Mouse (Mus musculus): ENCODE measurements around the gene Rom1. TPM values are rescaled to one million over a fixed set of nuclear protein-coding genes. Genes with fewer than 3 reads are reported as not detected.

Gene Rom1
- polyA plus RNA-seq, 1 experiment from 2014 or later: 3.3 TPM

GRCm38 (mm10) chr19:8962256-8962655 lies 33.1 kb upstream of the Rom1 start:
- ATAC-seq (ENCODE audit: insufficient number of reproducible peaks, insufficient read depth, low FRiP score, low TSS enrichment, low read depth): no peak
- Histone ChIP-seq H3K4me2 (no peak overlapping the region), H3K27ac (no peak overlapping the region), H3K9me3 (no peaks in the 10 kb centered on the region), H3K4me3 (no peak overlapping the region), H3K27me3 (no peaks in the 10 kb centered on the region), H3K9ac (no peak overlapping the region), H3K4me1 (peaks cover 15% of the 10 kb centered on the region), H3K36me3 (peaks cover 87% of the 10 kb centered on the region)
- WGBS: 81% methylated on average over 2 of the region's 2 CpGs

DNA sequence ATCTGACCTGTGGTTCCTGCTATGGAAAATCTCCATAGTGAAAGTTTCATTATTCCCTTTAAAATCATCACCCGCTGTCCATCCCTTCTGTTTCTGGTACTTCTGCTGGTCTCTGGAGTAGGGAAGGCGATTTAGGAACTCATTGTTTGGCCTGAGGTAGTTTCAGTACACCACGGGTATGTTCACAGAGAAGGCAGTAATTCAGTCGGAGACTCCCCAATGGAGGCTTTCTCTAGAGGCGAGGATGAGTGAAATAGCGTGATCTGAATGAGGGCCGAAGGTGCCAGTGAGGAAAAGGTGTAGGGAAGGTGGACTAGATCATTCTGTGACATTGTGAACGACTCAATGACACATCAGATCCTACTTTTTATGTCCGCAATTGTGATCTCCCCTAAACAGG lies 25.0 kb upstream of the Rom1 start:
- H3K4me1 ChIP-seq: peaks cover 26% of the 10 kb centered on the region
- peak overlapping the region; percentile 81 for H3K9ac ChIP-seq
- ATAC-seq (ENCODE audit: insufficient number of reproducible peaks, insufficient read depth, low FRiP score, low TSS enrichment, low read depth): no peak
- no peaks in the 10 kb centered on the region for H3K9me3 ChIP-seq
- H3K27ac ChIP-seq: peak overlapping the region; percentile 86
- H3K36me3 ChIP-seq: peaks cover 70% of the 10 kb centered on the region
- H3K27me3 ChIP-seq: no peaks in the 10 kb centered on the region
- H3K4me3 ChIP-seq: peak overlapping the region; percentile 83
- H3K4me2 ChIP-seq: peak overlapping the region; percentile 82
- 5% methylated on average over 9 of the region's 9 CpGs for WGBS

GRCm38 (mm10) chr19:8953135-8954039 lies 24.2 kb upstream of the Rom1 start, which contains the start of gene Tut1:
Gene Tut1, plus strand, starts transcription at chr19:8953847.
- WGBS: 3% methylated on average over 46 of the region's 46 CpGs

GRCm38 (mm10) chr19:8952241-8952640 lies 23.1 kb upstream of the Rom1 start:
- Histone ChIP-seq H3K9ac (peak overlapping the region; percentile 72; the same call in 1 of the 2 replicates), H3K4me1 (peaks cover 26% of the 10 kb centered on the region), H3K36me3 (peaks cover 73% of the 10 kb centered on the region), H3K9me3 (no peaks in the 10 kb centered on the region), H3K27me3 (no peaks in the 10 kb centered on the region), H3K4me2 (no peak overlapping the region), H3K4me3 (no peak overlapping the region), H3K27ac (peak overlapping the region; percentile 86; the same call in 1 of the 2 replicates)
- no peak for ATAC-seq (ENCODE audit: insufficient number of reproducible peaks, insufficient read depth, low FRiP score, low TSS enrichment, low read depth)
- 92% methylated on average over 9 of the region's 9 CpGs for WGBS

More at GRCm38 (mm10) chr19:8953135-8954039, 24.2 kb upstream of the Rom1 start, which contains the start of gene Tut1:
- H3K36me3 ChIP-seq: peaks cover 71% of the 10 kb centered on the region
- H3K9ac ChIP-seq: peak within 1 kb of the TSS; percentile 81
- peak; percentile 90 for ATAC-seq (ENCODE audit: insufficient number of reproducible peaks, insufficient read depth, low FRiP score, low TSS enrichment, low read depth)
- H3K27ac ChIP-seq: peak within 1 kb of the TSS; percentile 86
- peak within 1 kb of the TSS; percentile 82 for H3K4me2 ChIP-seq
- H3K27me3 ChIP-seq: no peaks in the 10 kb centered on the region
- no peaks in the 10 kb centered on the region for H3K9me3 ChIP-seq
- H3K4me1 ChIP-seq: peaks cover 26% of the 10 kb centered on the region
- H3K4me3 ChIP-seq: peak within 1 kb of the TSS; percentile 83

DNA sequence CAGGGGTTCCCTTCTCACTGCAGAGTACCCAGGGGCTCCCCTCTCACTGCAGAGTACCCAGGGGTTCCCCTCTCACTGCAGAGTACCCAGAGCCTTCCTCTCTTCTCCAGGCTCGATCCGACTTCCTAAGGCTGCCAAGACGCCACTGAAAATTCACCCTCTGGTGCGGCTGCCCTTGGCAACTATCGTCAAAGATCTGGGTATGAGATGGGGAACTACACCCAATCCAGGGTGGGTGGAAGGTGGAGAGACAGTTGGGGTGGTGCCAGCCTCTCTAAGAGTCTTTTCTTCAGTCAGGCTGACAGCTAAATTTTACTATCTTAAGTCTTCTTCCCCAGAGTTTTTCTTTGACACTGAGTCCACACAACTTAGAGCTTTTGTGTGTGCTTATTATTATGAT lies 21.0 kb upstream of the Rom1 start:
- no peaks in the 10 kb centered on the region for H3K9me3 ChIP-seq
- H3K36me3 ChIP-seq: peaks cover 75% of the 10 kb centered on the region
- ATAC-seq (ENCODE audit: insufficient number of reproducible peaks, insufficient read depth, low FRiP score, low TSS enrichment, low read depth): no peak
- no peak overlapping the region for H3K4me2 ChIP-seq
- WGBS: 86% methylated on average over 5 of the region's 5 CpGs
- H3K27me3 ChIP-seq: no peaks in the 10 kb centered on the region
- H3K4me1 ChIP-seq: peaks cover 28% of the 10 kb centered on the region
- H3K4me3 ChIP-seq: no peak overlapping the region
- H3K9ac ChIP-seq: no peak overlapping the region
- no peak overlapping the region for H3K27ac ChIP-seq

GRCm38 (mm10) chr19:8946929-8947328 lies 17.8 kb upstream of the Rom1 start:
- 87% methylated on average over 7 of the region's 7 CpGs for WGBS
- H3K27ac ChIP-seq: no peak overlapping the region
- no peaks in the 10 kb centered on the region for H3K27me3 ChIP-seq

DNA sequence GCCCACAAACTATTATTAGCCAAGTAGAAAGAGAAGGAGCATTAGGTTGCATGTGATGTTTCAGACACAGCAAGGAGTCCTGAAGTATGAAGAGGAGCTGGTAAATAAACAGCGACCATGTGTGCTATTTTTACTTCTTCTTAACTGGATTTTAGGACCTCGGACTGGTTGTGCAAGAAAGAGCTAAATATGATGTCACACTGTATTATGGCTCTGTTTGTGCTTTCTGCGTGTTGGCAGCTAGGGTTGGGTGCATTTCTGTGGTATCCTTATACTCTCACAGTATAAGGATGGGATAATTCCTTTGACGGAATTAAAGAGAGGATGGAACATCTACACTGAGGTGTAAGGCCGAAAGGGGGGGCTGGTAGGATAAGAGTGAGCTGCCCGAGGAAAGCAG lies 16.1 kb upstream of the Rom1 start:
- 78% methylated on average over 6 of the region's 6 CpGs for WGBS
- Histone ChIP-seq H3K9me3 (no peaks in the 10 kb centered on the region), H3K4me3 (peak overlapping the region; percentile 29), H3K27ac (peak overlapping the region; percentile 64; the same call in 1 of the 2 replicates), H3K4me1 (peaks cover 41% of the 10 kb centered on the region), H3K27me3 (no peaks in the 10 kb centered on the region), H3K36me3 (peaks cover 62% of the 10 kb centered on the region), H3K9ac (peak overlapping the region; percentile 61; the same call in 1 of the 2 replicates), H3K4me2 (peak overlapping the region; percentile 59)
- ATAC-seq (ENCODE audit: insufficient number of reproducible peaks, insufficient read depth, low FRiP score, low TSS enrichment, low read depth): no peak

More at GRCm38 (mm10) chr19:8946929-8947328, 17.8 kb upstream of the Rom1 start:
- no peak overlapping the region for H3K9ac ChIP-seq
- no peaks in the 10 kb centered on the region for H3K9me3 ChIP-seq
- peaks cover 28% of the 10 kb centered on the region for H3K4me1 ChIP-seq
- ATAC-seq (ENCODE audit: insufficient number of reproducible peaks, insufficient read depth, low FRiP score, low TSS enrichment, low read depth): no peak
- H3K4me2 ChIP-seq: no peak overlapping the region
- H3K36me3 ChIP-seq: peaks cover 77% of the 10 kb centered on the region
- H3K4me3 ChIP-seq: no peak overlapping the region

DNA sequence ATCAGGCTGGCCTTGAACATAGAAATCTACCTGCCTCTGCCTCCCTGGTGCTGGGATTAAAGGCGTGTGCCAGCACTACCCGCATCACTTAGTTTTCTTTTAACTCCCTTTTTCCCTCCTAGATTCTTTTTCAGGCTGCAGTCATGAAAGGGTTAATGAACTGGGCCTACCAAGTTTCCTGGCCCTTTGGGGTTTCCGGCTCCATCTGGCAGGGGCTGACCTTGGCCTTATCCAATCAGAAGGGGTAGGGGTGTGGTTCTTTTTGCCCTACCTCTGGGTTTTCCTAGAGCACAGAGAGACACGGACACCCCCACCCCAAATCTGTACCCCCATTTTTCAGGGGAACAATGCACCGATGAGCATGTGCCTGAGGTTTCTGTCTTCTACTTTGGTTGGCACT lies 15.6 kb upstream of the Rom1 start:
- Histone ChIP-seq H3K4me1 (peaks cover 43% of the 10 kb centered on the region), H3K36me3 (peaks cover 61% of the 10 kb centered on the region), H3K9me3 (no peaks in the 10 kb centered on the region), H3K9ac (peak overlapping the region; percentile 61; the same call in 1 of the 2 replicates), H3K4me3 (peak overlapping the region; percentile 29), H3K27ac (peak overlapping the region; percentile 64), H3K27me3 (no peaks in the 10 kb centered on the region), H3K4me2 (peak overlapping the region; percentile 59)
- WGBS: 29% methylated on average over 5 of the region's 5 CpGs
- no peak for ATAC-seq (ENCODE audit: insufficient number of reproducible peaks, insufficient read depth, low FRiP score, low TSS enrichment, low read depth)

DNA sequence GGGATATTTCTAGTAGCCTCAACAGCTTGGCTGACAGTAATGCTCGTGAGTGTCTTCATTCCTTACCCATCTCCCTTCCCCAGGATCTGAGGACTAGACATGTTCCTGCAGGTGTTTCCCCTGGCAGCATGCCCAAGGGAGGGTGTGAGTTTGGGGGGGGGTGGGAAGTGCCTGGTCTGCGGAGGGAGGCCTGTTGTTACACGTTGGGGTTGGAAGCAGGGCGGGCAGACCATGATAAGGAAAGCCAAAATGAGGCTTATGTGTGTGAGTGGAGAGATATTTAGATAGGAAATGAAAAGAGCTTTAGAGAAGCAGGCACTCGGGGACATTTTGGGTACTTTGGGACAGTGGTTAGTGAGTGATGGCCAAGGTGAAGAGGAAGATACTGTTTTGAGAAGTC lies 14.9 kb upstream of the Rom1 start:
- Histone ChIP-seq H3K27ac (peak overlapping the region; percentile 44; the same call in 1 of the 2 replicates), H3K9ac (peak overlapping the region; percentile 59), H3K36me3 (peaks cover 60% of the 10 kb centered on the region), H3K4me3 (peak overlapping the region; percentile 97), H3K4me1 (peaks cover 43% of the 10 kb centered on the region), H3K9me3 (no peaks in the 10 kb centered on the region), H3K4me2 (peak overlapping the region; percentile 59), H3K27me3 (no peaks in the 10 kb centered on the region)
- no peak for ATAC-seq (ENCODE audit: insufficient number of reproducible peaks, insufficient read depth, low FRiP score, low TSS enrichment, low read depth)
- 54% methylated on average over 5 of the region's 5 CpGs for WGBS

GRCm38 (mm10) chr19:8943047-8943446 lies 13.9 kb upstream of the Rom1 start:
- WGBS: 55% methylated on average over 2 of the region's 2 CpGs
- Histone ChIP-seq H3K36me3 (peaks cover 60% of the 10 kb centered on the region), H3K4me2 (peak overlapping the region; percentile 59), H3K9ac (peak overlapping the region; percentile 99), H3K4me1 (peaks cover 43% of the 10 kb centered on the region), H3K9me3 (no peaks in the 10 kb centered on the region), H3K27me3 (no peaks in the 10 kb centered on the region), H3K4me3 (peak overlapping the region; percentile 97), H3K27ac (peak overlapping the region; percentile 28; the same call in 1 of the 2 replicates)
- no peak for ATAC-seq (ENCODE audit: insufficient number of reproducible peaks, insufficient read depth, low FRiP score, low TSS enrichment, low read depth)

DNA sequence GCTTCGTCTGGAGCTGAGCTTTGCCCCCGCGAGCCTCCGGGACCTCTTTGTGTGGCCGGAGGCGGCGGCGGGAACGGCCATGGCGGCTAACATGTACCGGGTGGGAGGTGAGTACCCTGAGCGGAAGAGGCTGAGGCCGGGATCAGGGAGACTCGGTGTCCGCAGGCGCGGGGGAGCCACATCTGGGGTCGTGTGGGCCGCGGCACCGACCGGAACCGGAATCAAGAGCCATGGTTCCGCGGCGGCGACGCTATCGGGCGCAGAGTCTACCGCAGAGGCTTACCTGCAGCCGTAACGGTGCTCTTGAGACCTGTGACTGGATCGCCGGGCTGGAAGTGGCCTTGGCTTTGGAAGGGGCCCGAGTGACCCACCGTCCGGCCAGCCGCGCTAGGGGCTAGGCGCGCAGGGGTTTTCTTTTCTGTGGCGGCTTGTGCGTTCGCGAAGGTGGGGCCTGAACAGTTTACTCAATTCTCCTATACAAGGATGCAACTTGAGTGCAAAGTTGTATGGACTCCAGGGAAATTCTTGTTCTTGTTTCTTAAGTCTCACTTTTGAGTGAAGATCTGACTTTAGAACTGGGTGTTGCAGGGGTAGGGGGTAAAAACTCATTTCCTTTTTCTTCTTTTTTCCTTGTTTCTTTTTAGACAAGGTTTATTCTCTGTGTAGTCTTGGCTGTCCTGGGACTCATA lies 13.3 kb upstream of the Rom1 start:
- Histone ChIP-seq H3K4me1 (peaks cover 43% of the 10 kb centered on the region), H3K9ac (peak overlapping the region; percentile 99), H3K36me3 (peaks cover 59% of the 10 kb centered on the region), H3K27ac (peak overlapping the region; percentile 99), H3K4me2 (peak overlapping the region; percentile 59), H3K4me3 (peak overlapping the region; percentile 97), H3K9me3 (no peaks in the 10 kb centered on the region), H3K27me3 (no peaks in the 10 kb centered on the region)
- under 1% methylated on average over 46 of the region's 46 CpGs for WGBS
- peak; percentile 62 for ATAC-seq (ENCODE audit: insufficient number of reproducible peaks, insufficient read depth, low FRiP score, low TSS enrichment, low read depth)
